Mouse (Mus musculus): ENCODE results near the gene Ptpn20. TPM values are rescaled to one million over a fixed set of nuclear protein-coding genes. Genes with fewer than 3 reads are reported as not detected.

Ptpn20 gene
- polyA plus RNA-seq, 1 experiment from 2014 or later = not detected

- Histone ChIP-seq H3K9me3 (ENCODE audit: control insufficient read depth, low read length) (no peaks in the 10 kb centered on the region), H3K9ac (ENCODE audit: low read length) (no peak overlapping the region), H3K27me3 (ENCODE audit: control insufficient read depth, insufficient read depth, low read length) (no peaks in the 10 kb centered on the region), H3K4me1 (ENCODE audit: control insufficient read depth, insufficient read depth, low read length) (no peaks in the 10 kb centered on the region), H3K4me2 (no peak overlapping the region), H3K4me3 (ENCODE audit: low read depth, low read length) (no peak overlapping the region), H3K27ac (ENCODE audit: low read depth, low read length) (no peak overlapping the region), H3K36me3 (ENCODE audit: control insufficient read depth, insufficient read depth, low read length) (no peaks in the 10 kb centered on the region)
- DNase-seq (ENCODE audit: low spot score, missing footprints) = no peak
- 71% methylated on average over 13 of the region's 13 CpGs for WGBS
- 0 out of 2 replicates have a peak, but pooled peaks have one; percentile 59 for ATAC-seq (ENCODE audit: low FRiP score)
These were observed 94.7 kb downstream of the Ptpn20 start for GRCm38 (mm10) chr14:33683701-33684100.

DNA sequence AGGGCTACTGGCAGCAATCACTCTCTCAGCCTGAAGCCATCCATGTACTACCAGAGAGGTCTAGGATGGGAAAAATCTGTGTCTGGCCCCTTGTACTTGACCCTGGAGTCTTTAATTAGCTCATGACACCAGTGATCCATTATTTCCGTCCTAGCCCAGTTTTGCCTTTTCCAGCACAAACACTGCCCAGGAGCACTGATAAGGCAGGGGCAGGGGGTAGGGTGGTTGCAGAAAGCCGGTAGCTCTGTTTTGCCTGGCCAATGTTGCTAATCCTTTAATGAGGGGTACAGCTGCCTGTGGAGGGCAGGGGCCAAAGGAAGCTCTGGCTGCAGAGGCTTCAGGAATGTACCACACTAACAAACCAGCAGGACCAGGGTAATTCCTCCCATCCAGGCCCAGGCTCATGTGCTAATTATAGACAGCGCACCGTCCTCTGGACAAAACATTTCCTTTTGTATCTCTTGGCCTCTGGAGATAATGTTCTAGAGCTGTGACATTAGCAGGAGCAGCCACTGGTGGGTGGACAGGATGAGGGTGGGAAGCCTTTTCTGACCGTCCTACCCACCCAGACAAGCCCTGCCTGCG is 98.5 kb downstream of the Ptpn20 start:
- DNase-seq (ENCODE audit: low spot score, missing footprints) (no peak), ATAC-seq (ENCODE audit: low FRiP score) (no peak)
- no peaks in the 10 kb centered on the region for H3K27me3 ChIP-seq (ENCODE audit: control insufficient read depth, insufficient read depth, low read length)
- H3K4me3 ChIP-seq (ENCODE audit: low read depth, low read length) = no peak overlapping the region
- no peak overlapping the region for H3K4me2 ChIP-seq
- no peak overlapping the region for H3K27ac ChIP-seq (ENCODE audit: low read depth, low read length)
- no peak overlapping the region for H3K9ac ChIP-seq (ENCODE audit: low read length)
- no peaks in the 10 kb centered on the region for H3K4me1 ChIP-seq (ENCODE audit: control insufficient read depth, insufficient read depth, low read length)
- H3K36me3 ChIP-seq (ENCODE audit: control insufficient read depth, insufficient read depth, low read length) = no peaks in the 10 kb centered on the region
- no peaks in the 10 kb centered on the region for H3K9me3 ChIP-seq (ENCODE audit: control insufficient read depth, low read length)
- WGBS = 57% methylated on average over 6 of the region's 6 CpGs

DNA sequence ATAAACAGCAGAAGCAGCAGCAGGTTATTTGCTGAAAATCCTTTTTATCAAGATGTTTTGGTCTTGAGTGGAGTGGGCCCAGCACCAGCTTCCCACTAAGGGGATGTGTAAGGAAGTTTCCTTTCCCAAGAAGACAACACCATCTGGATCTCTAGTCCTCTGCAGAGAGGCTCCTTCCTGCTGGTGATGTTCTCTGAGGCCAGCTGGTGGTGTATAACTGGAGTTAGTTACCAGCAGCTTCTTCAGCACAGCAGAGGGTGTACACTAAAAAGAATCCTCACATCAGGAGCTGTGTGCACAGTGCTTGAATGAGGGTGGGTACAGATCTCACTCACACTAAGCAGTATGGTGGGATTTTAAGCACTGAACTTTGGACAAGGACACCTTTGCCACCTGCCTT is 100.0 kb downstream of the Ptpn20 start:
- Histone ChIP-seq H3K9ac (ENCODE audit: low read length) (no peak overlapping the region), H3K4me3 (ENCODE audit: low read depth, low read length) (no peak overlapping the region), H3K4me2 (no peak overlapping the region), H3K36me3 (ENCODE audit: control insufficient read depth, insufficient read depth, low read length) (no peaks in the 10 kb centered on the region), H3K27me3 (ENCODE audit: control insufficient read depth, insufficient read depth, low read length) (no peaks in the 10 kb centered on the region), H3K27ac (ENCODE audit: low read depth, low read length) (no peak overlapping the region), H3K4me1 (ENCODE audit: control insufficient read depth, insufficient read depth, low read length) (no peaks in the 10 kb centered on the region), H3K9me3 (ENCODE audit: control insufficient read depth, low read length) (no peaks in the 10 kb centered on the region)
- ATAC-seq (ENCODE audit: low FRiP score) = no peak
- no peak for DNase-seq (ENCODE audit: low spot score, missing footprints)

Other genes starting within 250 kb of the Ptpn20 start
- gene Mapk8, start 142.0 kb upstream of the Ptpn20 start, polyA plus RNA-seq (2014; fragmentation: Nextera tagmentation; extraction: Ambion mirVana) = 24.5 and 27.4 TPM in 2 replicates
- 0.07 TPM in 1 of 2 replicates, not detected in the other for gene Frmpd2, start 117.5 kb upstream of the Ptpn20 start, polyA plus RNA-seq (2014; fragmentation: Nextera tagmentation; extraction: Ambion mirVana)

Measured in midbrain, embryonic 11.5 days (tissue).